Mouse (Mus musculus): ENCODE data around the gene Olfr1028. TPM values are rescaled to one million over a fixed set of nuclear protein-coding genes. Genes with fewer than 3 reads are reported as not detected.

The Olfr1028 gene
- total and polyA plus RNA-seq, 3 experiments, result 0.11 TPM; not detected in 2

GRCm38 (mm10) chr2:85978976-85979375 is 28.7 kb downstream of the Olfr1028 start, which contains the start of gene Olfr1030:
Olfr1030 (plus strand) TSS chr2:85979276.
- TF ChIP-seq POLR2AphosphoS5 (IDR thresholded peaks at IDR 0.05; ENCODE audit: insufficient replicate concordance, low read depth, low read length) (no peak), GATA2 (IDR thresholded peaks at IDR 0.05; ENCODE audit: borderline replicate concordance, low read depth, low read length) (no peak), GATA1 (IDR thresholded peaks at IDR 0.05; ENCODE audit: borderline replicate concordance, low read length) (no peak), CTCF (IDR thresholded peaks at IDR 0.05; ENCODE audit: low read depth, low read length) (no peak), TAL1 (conservative IDR thresholded peaks at IDR 0.05; ENCODE audit: low read depth, low read length) (no peak)
- Histone ChIP-seq H3K27me3 (ENCODE audit: insufficient read depth, low read length) (no peaks in the 10 kb centered on the region), H3K4me1 (ENCODE audit: insufficient read depth, low read depth, low read length) (no peaks in the 10 kb centered on the region), H3K36me3 (replicated peaks) (no peaks in the 10 kb centered on the region), H3K9me3 (replicated peaks) (peaks cover 2% of the 10 kb centered on the region; the same call in 1 of the 2 replicates), H3K4me3 (ENCODE audit: low read depth, low read length) (no peak within 1 kb of the TSS)
- DNase-seq (ENCODE audit: low spot score) (no peak), ATAC-seq (ENCODE audit: extremely low read depth, insufficient number of reproducible peaks, low FRiP score, poor library complexity, severe bottlenecking) (no peak)

GRCm38 (mm10) chr2:85990004-85990403 is 39.8 kb downstream of the Olfr1028 start, which contains the start of gene Olfr1031:
Olfr1031 (plus strand) TSS chr2:85990304.
- H3K4me1 ChIP-seq (ENCODE audit: insufficient read depth, low read depth, low read length), result no peaks in the 10 kb centered on the region
- no peaks in the 10 kb centered on the region for H3K36me3 ChIP-seq (replicated peaks)
- H3K27me3 ChIP-seq (ENCODE audit: insufficient read depth, low read length), result no peaks in the 10 kb centered on the region
- ATAC-seq (ENCODE audit: extremely low read depth, insufficient number of reproducible peaks, low FRiP score, poor library complexity, severe bottlenecking), result no peak
- no peak within 1 kb of the TSS for H3K4me3 ChIP-seq (ENCODE audit: low read depth, low read length)
- TF ChIP-seq GATA2 (IDR thresholded peaks at IDR 0.05; ENCODE audit: borderline replicate concordance, low read depth, low read length) (no peak), GATA1 (IDR thresholded peaks at IDR 0.05; ENCODE audit: borderline replicate concordance, low read length) (no peak), TAL1 (conservative IDR thresholded peaks at IDR 0.05; ENCODE audit: low read depth, low read length) (no peak), POLR2AphosphoS5 (IDR thresholded peaks at IDR 0.05; ENCODE audit: insufficient replicate concordance, low read depth, low read length) (no peak), CTCF (IDR thresholded peaks at IDR 0.05; ENCODE audit: low read depth, low read length) (no peak)
- peaks cover 4% of the 10 kb centered on the region for H3K9me3 ChIP-seq (replicated peaks)
- no peak for DNase-seq (ENCODE audit: low spot score)

Other genes starting within 250 kb of the Olfr1028 start
Only the 20 nearest of the 28 such genes appear.
- not detected in 2 replicates for gene Olfr1013, start 183.3 kb upstream of the Olfr1028 start, total RNA-seq (2014; fragmentation: Nextera tagmentation)
- gene Olfr1013, start 183.3 kb upstream of the Olfr1028 start, total RNA-seq (2017), result 0.06 TPM in 1 of 2 replicates, not detected in the other
- gene Olfr1013, start 183.3 kb upstream of the Olfr1028 start, polyA plus RNA-seq (2012), result not detected in 2 replicates
- gene Olfr1014, start 177.7 kb upstream of the Olfr1028 start, total RNA-seq (2014; fragmentation: Nextera tagmentation), result not detected in 2 replicates
- gene Olfr1014, start 177.7 kb upstream of the Olfr1028 start, total RNA-seq (2017), result 0.27 TPM in 1 of 2 replicates, not detected in the other
- gene Olfr1014, start 177.7 kb upstream of the Olfr1028 start, polyA plus RNA-seq (2012), result not detected in 2 replicates
- not detected in 2 replicates for gene Olfr1015, start 168.4 kb upstream of the Olfr1028 start, total RNA-seq (2014; fragmentation: Nextera tagmentation)
- not detected in 2 replicates for gene Olfr1015, start 168.4 kb upstream of the Olfr1028 start, total RNA-seq (2017)
- not detected in 2 replicates for gene Olfr1015, start 168.4 kb upstream of the Olfr1028 start, polyA plus RNA-seq (2012)
- gene Olfr1016, start 147.9 kb upstream of the Olfr1028 start, total RNA-seq (2014; fragmentation: Nextera tagmentation), result not detected in 2 replicates
- gene Olfr1016, start 147.9 kb upstream of the Olfr1028 start, total RNA-seq (2017), result 0.11 TPM in 1 of 2 replicates, not detected in the other
- not detected in 2 replicates for gene Olfr1016, start 147.9 kb upstream of the Olfr1028 start, polyA plus RNA-seq (2012)
- not detected in 2 replicates for gene Olfr1018, start 132.0 kb upstream of the Olfr1028 start, total RNA-seq (2014; fragmentation: Nextera tagmentation)
- 0.17 TPM in 1 of 2 replicates, not detected in the other for gene Olfr1018, start 132.0 kb upstream of the Olfr1028 start, total RNA-seq (2017)
- not detected in 2 replicates for gene Olfr1018, start 132.0 kb upstream of the Olfr1028 start, polyA plus RNA-seq (2012)
- gene Olfr1019, start 105.0 kb upstream of the Olfr1028 start, total RNA-seq (2014; fragmentation: Nextera tagmentation), result not detected in 2 replicates
- gene Olfr1019, start 105.0 kb upstream of the Olfr1028 start, total RNA-seq (2017), result not detected in 2 replicates
- not detected in 2 replicates for gene Olfr1019, start 105.0 kb upstream of the Olfr1028 start, polyA plus RNA-seq (2012)
- gene Olfr1020, start 103.4 kb upstream of the Olfr1028 start, total RNA-seq (2014; fragmentation: Nextera tagmentation), result not detected in 2 replicates
- 0.17 TPM in 1 of 2 replicates, not detected in the other for gene Olfr1020, start 103.4 kb upstream of the Olfr1028 start, total RNA-seq (2017)
- gene Olfr1020, start 103.4 kb upstream of the Olfr1028 start, polyA plus RNA-seq (2012), result not detected in 2 replicates
- gene Olfr1022, start 81.8 kb upstream of the Olfr1028 start, total RNA-seq (2014; fragmentation: Nextera tagmentation), result not detected in 2 replicates
- 0.17 and 0.33 TPM in 2 replicates for gene Olfr1022, start 81.8 kb upstream of the Olfr1028 start, total RNA-seq (2017)
- gene Olfr1022, start 81.8 kb upstream of the Olfr1028 start, polyA plus RNA-seq (2012), result not detected in 2 replicates
- gene Olfr1023, start 64.8 kb upstream of the Olfr1028 start, total RNA-seq (2014; fragmentation: Nextera tagmentation), result not detected in 2 replicates
- 0.05 and 0.06 TPM in 2 replicates for gene Olfr1023, start 64.8 kb upstream of the Olfr1028 start, total RNA-seq (2017)
- not detected in 2 replicates for gene Olfr1023, start 64.8 kb upstream of the Olfr1028 start, polyA plus RNA-seq (2012)
- gene Olfr1024, start 45.4 kb upstream of the Olfr1028 start, total RNA-seq (2014; fragmentation: Nextera tagmentation), result not detected in 2 replicates
- gene Olfr1024, start 45.4 kb upstream of the Olfr1028 start, total RNA-seq (2017), result 0.11 and 0.17 TPM in 2 replicates
- gene Olfr1024, start 45.4 kb upstream of the Olfr1028 start, polyA plus RNA-seq (2012), result not detected in 2 replicates
- gene Olfr1025-ps1, start 35.2 kb upstream of the Olfr1028 start, total RNA-seq (2014; fragmentation: Nextera tagmentation), result not detected in 2 replicates
- gene Olfr1025-ps1, start 35.2 kb upstream of the Olfr1028 start, total RNA-seq (2017), result 0.05 TPM in 1 of 2 replicates, not detected in the other
- gene Olfr1025-ps1, start 35.2 kb upstream of the Olfr1028 start, polyA plus RNA-seq (2012), result not detected in 2 replicates
- not detected in 2 replicates for gene Olfr1026, start 28.9 kb upstream of the Olfr1028 start, total RNA-seq (2014; fragmentation: Nextera tagmentation)
- 0.16 TPM in 1 of 2 replicates, not detected in the other for gene Olfr1026, start 28.9 kb upstream of the Olfr1028 start, total RNA-seq (2017)
- not detected in 2 replicates for gene Olfr1026, start 28.9 kb upstream of the Olfr1028 start, polyA plus RNA-seq (2012)
- not detected in 2 replicates for gene Olfr1029, start 23.5 kb downstream of the Olfr1028 start, total RNA-seq (2014; fragmentation: Nextera tagmentation)
- 0.12 and 0.16 TPM in 2 replicates for gene Olfr1029, start 23.5 kb downstream of the Olfr1028 start, total RNA-seq (2017)
- not detected in 2 replicates for gene Olfr1029, start 23.5 kb downstream of the Olfr1028 start, polyA plus RNA-seq (2012)
- gene Olfr1030, start 28.8 kb downstream of the Olfr1028 start, total RNA-seq (2014; fragmentation: Nextera tagmentation), result not detected in 2 replicates
- under 0.01 and 0.06 TPM in 2 replicates for gene Olfr1030, start 28.8 kb downstream of the Olfr1028 start, total RNA-seq (2017)
- not detected in 2 replicates for gene Olfr1030, start 28.8 kb downstream of the Olfr1028 start, polyA plus RNA-seq (2012)
- gene Olfr1031, start 39.9 kb downstream of the Olfr1028 start, total RNA-seq (2014; fragmentation: Nextera tagmentation), result not detected in 2 replicates
- gene Olfr1031, start 39.9 kb downstream of the Olfr1028 start, total RNA-seq (2017), result not detected in 2 replicates
- gene Olfr1031, start 39.9 kb downstream of the Olfr1028 start, polyA plus RNA-seq (2012), result not detected in 2 replicates
- not detected in 2 replicates for gene Olfr1032, start 55.1 kb downstream of the Olfr1028 start, total RNA-seq (2014; fragmentation: Nextera tagmentation)
- gene Olfr1032, start 55.1 kb downstream of the Olfr1028 start, total RNA-seq (2017), result not detected in 2 replicates
- not detected in 2 replicates for gene Olfr1032, start 55.1 kb downstream of the Olfr1028 start, polyA plus RNA-seq (2012)
- not detected in 2 replicates for gene Olfr1033, start 70.2 kb downstream of the Olfr1028 start, total RNA-seq (2014; fragmentation: Nextera tagmentation)
- gene Olfr1033, start 70.2 kb downstream of the Olfr1028 start, total RNA-seq (2017), result not detected in 2 replicates
- gene Olfr1033, start 70.2 kb downstream of the Olfr1028 start, polyA plus RNA-seq (2012), result not detected in 2 replicates
- gene Olfr1034, start 95.4 kb downstream of the Olfr1028 start, total RNA-seq (2014; fragmentation: Nextera tagmentation), result not detected in 2 replicates
- 0.12 TPM in 1 of 2 replicates, not detected in the other for gene Olfr1034, start 95.4 kb downstream of the Olfr1028 start, total RNA-seq (2017)
- gene Olfr1034, start 95.4 kb downstream of the Olfr1028 start, polyA plus RNA-seq (2012), result not detected in 2 replicates
- not detected in 2 replicates for gene Olfr1036, start 123.6 kb downstream of the Olfr1028 start, total RNA-seq (2014; fragmentation: Nextera tagmentation)
- gene Olfr1036, start 123.6 kb downstream of the Olfr1028 start, total RNA-seq (2017), result 0.11 and 0.17 TPM in 2 replicates
- not detected in 2 replicates for gene Olfr1036, start 123.6 kb downstream of the Olfr1028 start, polyA plus RNA-seq (2012)
- not detected in 2 replicates for gene Olfr1037, start 136.9 kb downstream of the Olfr1028 start, total RNA-seq (2014; fragmentation: Nextera tagmentation)
- 0.11 and 0.29 TPM in 2 replicates for gene Olfr1037, start 136.9 kb downstream of the Olfr1028 start, total RNA-seq (2017)
- not detected in 2 replicates for gene Olfr1037, start 136.9 kb downstream of the Olfr1028 start, polyA plus RNA-seq (2012)